ENCODE assay signal across 9 mouse cellular contexts in genomic region chr12:70110375-70111116, GRCm38 (mm10). TPM values are rescaled to one million over a fixed set of nuclear protein-coding genes. Genes with fewer than 3 reads are reported as not detected.
A peak's percentile ranks its signal among the peaks of the same experiment; 100 is the strongest.
DNase-seq lines count a peak whose midpoint lies in the region; ATAC-seq and TF ChIP-seq lines count a peak whose summit lies in the region.
"Had no signal": no experiment of that assay in that cellular context is flagged by ENCODE, and none has a peak within 500 bp of the region (broad histone marks: within the 10 kb centered on the region; RNA-seq: fewer than 3 reads in every experiment).

No protein-coding gene starts in this region.

- no peak for ATAC-seq in hindbrain, embryonic 14.5 days (ENCODE audit: low FRiP score)
- peak; percentile 49 for ATAC-seq in megakaryocyte-erythroid progenitor cell, adult 5-6 weeks (replicated peaks; ENCODE audit: low FRiP score, low TSS enrichment, poor library complexity, severe bottlenecking)

- peak; percentile 42 for DNase-seq in embryo, embryonic 10 days (ENCODE audit: low spot score)
- DNase-seq in embryo, embryonic 9.5 days (ENCODE audit: extremely low spot score), result no peak
- DNase-seq in thymus, adult 2 months, result no peak
- no peak for DNase-seq in thymus, adult 18-20 months
- DNase-seq in hindbrain, embryonic 14.5 days (ENCODE audit: low spot score), result no peak
- no peak for DNase-seq in T-cell, adult 2 months (ENCODE audit: low spot score)
- DNase-seq in adrenal gland, postnatal 4 days (ENCODE audit: low spot score in 2 of 2), result no peak

- TF ChIP-seq CTCF in thymus, adult 2 months (IDR thresholded peaks at IDR 0.05; ENCODE audit: borderline replicate concordance, control insufficient read depth, extremely low read depth, insufficient read depth, low read length, poor library complexity), result no peak

- peak overlapping the region; percentile 98 for H3K9ac ChIP-seq in hindbrain, embryonic 14.5 days

- H3K4me2 ChIP-seq in hindbrain, embryonic 14.5 days (replicated peaks), result peak overlapping the region; percentile 95

- H3K27ac ChIP-seq in thymus, adult 2 months (ENCODE audit: control insufficient read depth, insufficient read depth, low read length), result no peak overlapping the region
- peak overlapping the region; percentile 92 for H3K27ac ChIP-seq in hindbrain, embryonic 14.5 days

- TF ChIP-seq POLR2A in thymus, adult 2 months (IDR thresholded peaks at IDR 0.05; ENCODE audit: control insufficient read depth, extremely low read depth, insufficient read depth, low read length, poor library complexity), result no peak

- H3K4me3 ChIP-seq in thymus, adult 2 months (ENCODE audit: control insufficient read depth, insufficient read depth, low read length), result peak overlapping the region; percentile 89
- peak overlapping the region; percentile 90 for H3K4me3 ChIP-seq in hindbrain, embryonic 14.5 days (replicated peaks; ENCODE audit: low read length)

- no peaks in the 10 kb centered on the region for H3K27me3 ChIP-seq in thymus, adult 2 months (ENCODE audit: control insufficient read depth, insufficient read depth, low read length)
- H3K27me3 ChIP-seq in hindbrain, embryonic 14.5 days (ENCODE audit: control insufficient read depth, insufficient read depth, low read length), result no peaks in the 10 kb centered on the region

- H3K36me3 ChIP-seq in thymus, adult 2 months (ENCODE audit: control insufficient read depth, insufficient read depth, low read length), result no peaks in the 10 kb centered on the region
- H3K36me3 ChIP-seq in hindbrain, embryonic 14.5 days (replicated peaks; ENCODE audit: control insufficient read depth, insufficient read depth), result no peaks in the 10 kb centered on the region

- peaks cover 34% of the 10 kb centered on the region for H3K4me1 ChIP-seq in thymus, adult 2 months (replicated peaks; ENCODE audit: control insufficient read depth, insufficient read depth, low read length)
- peaks cover 50% of the 10 kb centered on the region for H3K4me1 ChIP-seq in hindbrain, embryonic 14.5 days (replicated peaks; ENCODE audit: control insufficient read depth, insufficient read depth, low read length)

- WGBS in thymus, adult 2 months, result 11% methylated on average over 23 of the region's 23 CpGs
- WGBS in hindbrain, embryonic 14.5 days, result 9% methylated on average over 23 of the region's 23 CpGs

- no peaks in the 10 kb centered on the region for H3K9me3 ChIP-seq in hindbrain, embryonic 14.5 days (ENCODE audit: control insufficient read depth, low read length)

RNA-seq across cellular contexts. Expression of gene Nin, which starts 3.0 kb away (rescaled TPM):
- polyA plus RNA-seq in thymus, adult 2 months (2012; rRNA removed), result 21.8 and 32.2 TPM in 2 replicates
- 12.6 and 12.8 TPM in 2 replicates for polyA plus RNA-seq in hindbrain, embryonic 14.5 days (2014; fragmentation: Nextera tagmentation; extraction: Ambion mirVana)
- total RNA-seq in megakaryocyte-erythroid progenitor cell, adult 5-6 weeks (2014; fragmentation: Nextera tagmentation), result 33.1 and 50.1 TPM in 2 replicates
- 41.3 and 61.0 TPM in 2 replicates for total RNA-seq in megakaryocyte-erythroid progenitor cell, adult 5-6 weeks (2017)
- 10 to 100 TPM; 44.6 to 45.0 TPM for total RNA-seq in adrenal gland, postnatal 4 days (2021)

RNA-seq across cellular contexts. Expression of gene Abhd12b, which starts 43.4 kb away (rescaled TPM):
- 0.12 and 0.15 TPM in 2 replicates for polyA plus RNA-seq in thymus, adult 2 months (2012; rRNA removed)
- 0.23 TPM in 1 of 2 replicates, not detected in the other for polyA plus RNA-seq in hindbrain, embryonic 14.5 days (2014; fragmentation: Nextera tagmentation; extraction: Ambion mirVana)
- total RNA-seq in megakaryocyte-erythroid progenitor cell, adult 5-6 weeks (2014; fragmentation: Nextera tagmentation), result not detected in 2 replicates
- not detected in 2 replicates for total RNA-seq in megakaryocyte-erythroid progenitor cell, adult 5-6 weeks (2017)
- total RNA-seq in adrenal gland, postnatal 4 days (2021), result not detected
- polyA plus RNA-seq: large intestine, adult 2 months had no signal
